Mouse (Mus musculus) CH12F3 (cell line): ENCODE measurements around the gene Apol8.
"Not testable (repeated sequence)": the region's sequence is repeated elsewhere in the genome, so short reads cannot be mapped to it uniquely, and the experiment has no call there.

ENCODE experiments used
- in situ Hi-C: fragments of 300-500 bp; cut with MboI; formaldehyde crosslinking; loops from 2 replicates; pipeline ENCODE4 v1.14.3; 2020; ENCODE audit warnings: low sequenced_read_pairs

Apol8 gene

GRCm38 (mm10) chr15:77755132-77755531 is 1.7 kb downstream of the Apol8 start:
- in situ Hi-C loops = no loop called here

GRCm38 (mm10) chr15:77752443-77752842 is 4.4 kb downstream of the Apol8 start:
- in situ Hi-C loops = no loop called here

- in situ Hi-C loops = no loop called here
These were observed 6.3 kb downstream of the Apol8 start for GRCm38 (mm10) chr15:77750461-77750860.

- in situ Hi-C loops = no loop called here
These were observed 7.1 kb downstream of the Apol8 start for GRCm38 (mm10) chr15:77749717-77750116.

GRCm38 (mm10) chr15:77748414-77748813 is 8.4 kb downstream of the Apol8 start:
- in situ Hi-C loops = no loop called here

- in situ Hi-C loops = no loop called here
These were observed 10.5 kb downstream of the Apol8 start for GRCm38 (mm10) chr15:77746326-77746725.

GRCm38 (mm10) chr15:77745081-77745480 is 11.7 kb downstream of the Apol8 start:
- in situ Hi-C loops = no loop called here

- in situ Hi-C loops = no loop called here
These were observed 12.2 kb downstream of the Apol8 start for GRCm38 (mm10) chr15:77744632-77745031.

GRCm38 (mm10) chr15:77741556-77741955 is 15.2 kb downstream of the Apol8 start:
- in situ Hi-C loops = not testable (repeated sequence)

- in situ Hi-C loops = no loop called here
These were observed 16.1 kb downstream of the Apol8 start for GRCm38 (mm10) chr15:77740511-77741297.

- in situ Hi-C loops = not testable (repeated sequence)
These were observed 22.9 kb downstream of the Apol8 start for GRCm38 (mm10) chr15:77733903-77734302.

GRCm38 (mm10) chr15:77733380-77733779 is 23.4 kb downstream of the Apol8 start:
- in situ Hi-C loops = not testable (repeated sequence)

GRCm38 (mm10) chr15:77732851-77733250 is 24.0 kb downstream of the Apol8 start:
- in situ Hi-C loops = not testable (repeated sequence)

GRCm38 (mm10) chr15:77731605-77732004 is 25.2 kb downstream of the Apol8 start:
- in situ Hi-C loops = no loop called here

GRCm38 (mm10) chr15:77728739-77729138 is 28.1 kb downstream of the Apol8 start, which contains the start of gene Apol9b:
TSS of gene Apol9b (plus strand) at chr15:77729039.
- in situ Hi-C loops = not testable (repeated sequence)

GRCm38 (mm10) chr15:77727745-77728144 is 29.1 kb downstream of the Apol8 start:
- in situ Hi-C loops = not testable (repeated sequence)

- in situ Hi-C loops = not testable (repeated sequence)
These were observed 29.7 kb downstream of the Apol8 start for GRCm38 (mm10) chr15:77727139-77727538.

- in situ Hi-C loops = not testable (repeated sequence)
These were observed 31.3 kb downstream of the Apol8 start for GRCm38 (mm10) chr15:77725393-77726020.

GRCm38 (mm10) chr15:77724208-77724911 is 32.4 kb downstream of the Apol8 start:
- in situ Hi-C loops = not testable (repeated sequence)

GRCm38 (mm10) chr15:77721509-77721908 is 35.3 kb downstream of the Apol8 start:
- in situ Hi-C loops = not testable (repeated sequence)

- in situ Hi-C loops = not testable (repeated sequence)
These were observed 38.6 kb downstream of the Apol8 start for GRCm38 (mm10) chr15:77718240-77718639.

- in situ Hi-C loops = not testable (repeated sequence)
These were observed 47.9 kb downstream of the Apol8 start for GRCm38 (mm10) chr15:77708936-77709335.
